Mouse (Mus musculus): Measurements from ENCODE around the gene Appl1. TPM values are rescaled to one million over a fixed set of nuclear protein-coding genes. Genes with fewer than 3 reads are reported as not detected.

Appl1 gene
- polyA plus RNA-seq (2014; fragmentation: Illumina TruSeq; extraction: RNeasy Lipid Tissue Mini Kit (QIAGEN cat#74804); ENCODE audit: low read depth, low replicate concordance): 37.9 TPM

GRCm38 (mm10) chr14:26971106-26971789 lies at the start of gene Appl1:
Gene Appl1 (minus strand): TSS chr14:26971232.

GRCm38 (mm10) chr14:26994211-26994741 lies 23.2 kb upstream of the Appl1 start, which contains the start of gene Hesx1:
Gene Hesx1 (plus strand): TSS chr14:26994416.

DNA sequence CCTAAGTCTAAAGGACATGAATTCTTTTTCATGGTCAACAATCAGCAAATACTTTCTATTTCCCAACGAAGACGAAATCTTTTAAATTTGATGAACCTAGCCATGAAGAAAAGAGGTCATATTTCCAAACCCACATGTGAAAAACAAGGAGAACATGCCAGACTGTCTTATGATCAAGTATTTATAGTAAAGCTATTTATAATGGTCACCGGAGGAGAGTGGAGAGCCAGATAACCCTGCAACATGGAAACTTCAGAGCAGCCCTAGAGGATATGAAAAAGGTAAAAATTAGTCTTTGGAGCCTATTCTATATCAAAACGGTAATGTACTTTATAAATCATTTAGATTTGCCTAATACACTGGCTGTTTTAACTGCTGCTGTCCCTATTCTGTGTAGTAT lies 76.6 kb downstream of the Appl1 start, which contains the start of gene Asb14:
Gene Asb14, plus strand, starts transcription at position 166 of the 400 bp plus-strand sequence.

Other genes with a start within 250 kb of the Appl1 start
- gene Asb14, start 76.7 kb downstream of the Appl1 start, polyA plus RNA-seq (2014; fragmentation: Illumina TruSeq; extraction: RNeasy Lipid Tissue Mini Kit (QIAGEN cat#74804); ENCODE audit: low read depth, low replicate concordance): 4.9 TPM
- not detected for gene Hesx1, start 23.2 kb upstream of the Appl1 start, polyA plus RNA-seq (2014; fragmentation: Illumina TruSeq; extraction: RNeasy Lipid Tissue Mini Kit (QIAGEN cat#74804); ENCODE audit: low read depth, low replicate concordance)
- 3.5 TPM for gene Il17rd, start 67.7 kb upstream of the Appl1 start, polyA plus RNA-seq (2014; fragmentation: Illumina TruSeq; extraction: RNeasy Lipid Tissue Mini Kit (QIAGEN cat#74804); ENCODE audit: low read depth, low replicate concordance)
- gene Arhgef3, start 143.7 kb upstream of the Appl1 start, polyA plus RNA-seq (2014; fragmentation: Illumina TruSeq; extraction: RNeasy Lipid Tissue Mini Kit (QIAGEN cat#74804); ENCODE audit: low read depth, low replicate concordance): 13.1 TPM

Measured in testis, adult 10 weeks (tissue).